Mouse (Mus musculus) forebrain, embryonic 14.5 days (tissue): ENCODE results near the gene Col25a1. TPM values are rescaled to one million over a fixed set of nuclear protein-coding genes. Genes with fewer than 3 reads are reported as not detected.

Source experiments
- ATAC-seq: fragments of 200-750 bp; cut with Nextera tagmentation; 2 replicates; pipeline ENCODE4 v1.8.0; 2017; ENCODE audit warnings: mild to moderate bottlenecking, moderate library complexity
- DNase-seq: peaks from one replicate; pipeline ENCODE4 v3.0.0-alpha.2; 2015; ENCODE audit warnings: low spot score
- H3K27ac ChIP-seq: fragments of 300-500 bp; sonication (generic); 2 replicates; pipeline ENCODE4 v1.5.1; 2014; ENCODE audit warnings: low read depth, mild to moderate bottlenecking, control low read depth, low read length, moderate library complexity
- H3K27me3 ChIP-seq: fragments of 300-500 bp; sonication (generic); replicated peaks from 2 replicates; pipeline ENCODE4 v1.6.1; 2014; ENCODE audit warnings: low read length, control low read depth, mixed read lengths; ENCODE audit not compliant: control insufficient read depth, insufficient read depth
- H3K36me3 ChIP-seq: fragments of 300-500 bp; sonication (generic); 2 replicates; pipeline ENCODE4 v1.6.1; 2014; ENCODE audit warnings: low read length, control low read depth; ENCODE audit not compliant: control insufficient read depth, insufficient read depth
- H3K4me1 ChIP-seq: fragments of 300-500 bp; sonication (generic); 2 replicates; pipeline ENCODE4 v1.6.1; 2014; ENCODE audit warnings: antibody characterized with exemption, low read length, control low read depth; ENCODE audit not compliant: control insufficient read depth, insufficient read depth
- H3K4me2 ChIP-seq: fragments of 300-500 bp; sonication (generic); 2 replicates; pipeline ENCODE4 v1.6.1; 2014; ENCODE audit warnings: mild to moderate bottlenecking, control low read depth, low read length
- H3K4me3 ChIP-seq: fragments of 300-500 bp; sonication (generic); 2 replicates; pipeline ENCODE4 v1.5.1; 2014; ENCODE audit warnings: low read depth, low read length, control low read depth
- H3K9ac ChIP-seq: fragments of 300-500 bp; sonication (generic); 2 replicates; pipeline ENCODE4 v1.6.1; 2014; ENCODE audit warnings: mild to moderate bottlenecking, low read length, control low read depth, moderate library complexity
- H3K9me3 ChIP-seq: fragments of 300-500 bp; sonication (generic); replicated peaks from 2 replicates; pipeline ENCODE4 v1.6.1; 2016; ENCODE audit warnings: low read length, control low read depth, mixed read lengths; ENCODE audit not compliant: control insufficient read depth
- WGBS: fragments of 180-500 bp; shearing (Covaris S2); extraction: QIAGEN DNeasy Blood & Tissue Kit; methylation state at CpG from one replicate; pipeline ENCODE4 v1.1.7; 2014; 5-methylcytosine and 5-hydroxymethylcytosine counted together
- polyA plus RNA-seq: library from polyadenylated mRNA; unstranded; fragments of >200 nt; fragmentation: Nextera tagmentation; extraction: Ambion mirVana; gene quantifications from 2 replicates; pipeline ENCODE4 v1.2.1, GENCODE M21; 2014

Gene Col25a1
- polyA plus RNA-seq, 1 experiment from 2014 or later = 2.5 TPM

GRCm38 (mm10) chr3:130360813-130361212, 229.5 kb downstream of the Col25a1 start:
- DNase-seq (no peak), ATAC-seq (no peak)
- 85% methylated on average over 7 of the region's 7 CpGs for WGBS
- Histone ChIP-seq H3K4me2 (no peak overlapping the region), H3K4me3 (no peak overlapping the region), H3K9ac (no peak overlapping the region), H3K9me3 (no peaks in the 10 kb centered on the region), H3K4me1 (no peaks in the 10 kb centered on the region), H3K27ac (no peak overlapping the region), H3K36me3 (no peaks in the 10 kb centered on the region), H3K27me3 (no peaks in the 10 kb centered on the region)

GRCm38 (mm10) chr3:130361922-130362321, 230.6 kb downstream of the Col25a1 start:
- H3K9me3 ChIP-seq = no peaks in the 10 kb centered on the region
- WGBS = 69% methylated on average over 1 of the region's 1 CpGs

GRCm38 (mm10) chr3:130362797-130363367, 231.6 kb downstream of the Col25a1 start:
- no peak for DNase-seq
- Histone ChIP-seq H3K27me3 (no peaks in the 10 kb centered on the region), H3K4me3 (no peak overlapping the region), H3K27ac (no peak overlapping the region), H3K4me2 (no peak overlapping the region), H3K4me1 (no peaks in the 10 kb centered on the region), H3K9ac (no peak overlapping the region), H3K36me3 (no peaks in the 10 kb centered on the region), H3K9me3 (no peaks in the 10 kb centered on the region)
- ATAC-seq = no peak
- 80% methylated on average over 7 of the region's 7 CpGs for WGBS

More at GRCm38 (mm10) chr3:130361922-130362321, 230.6 kb downstream of the Col25a1 start:
- no peak for ATAC-seq
- Histone ChIP-seq H3K27me3 (no peaks in the 10 kb centered on the region), H3K27ac (no peak overlapping the region), H3K4me2 (no peak overlapping the region), H3K36me3 (no peaks in the 10 kb centered on the region), H3K9ac (no peak overlapping the region), H3K4me3 (no peak overlapping the region), H3K4me1 (no peaks in the 10 kb centered on the region)
- DNase-seq = no peak

GRCm38 (mm10) chr3:130366917-130367610, 235.8 kb downstream of the Col25a1 start:
- no peaks in the 10 kb centered on the region for H3K27me3 ChIP-seq
- DNase-seq (no peak), ATAC-seq (no peak)
- H3K9me3 ChIP-seq = no peaks in the 10 kb centered on the region
- H3K4me3 ChIP-seq = no peak overlapping the region
- H3K9ac ChIP-seq = no peak overlapping the region
- 70% methylated on average over 8 of the region's 8 CpGs for WGBS
- H3K27ac ChIP-seq = no peak overlapping the region
- H3K4me1 ChIP-seq = peaks cover 3% of the 10 kb centered on the region; the same call in 1 of the 2 replicates
- H3K4me2 ChIP-seq = no peak overlapping the region
- H3K36me3 ChIP-seq = no peaks in the 10 kb centered on the region

- Histone ChIP-seq H3K27ac (no peak overlapping the region), H3K27me3 (no peaks in the 10 kb centered on the region), H3K4me2 (no peak overlapping the region), H3K4me3 (no peak overlapping the region), H3K4me1 (peaks cover 3% of the 10 kb centered on the region; the same call in 1 of the 2 replicates), H3K9me3 (no peaks in the 10 kb centered on the region), H3K9ac (no peak overlapping the region), H3K36me3 (no peaks in the 10 kb centered on the region)
- no peak for ATAC-seq
- DNase-seq = no peak
- 98% methylated on average over 4 of the region's 4 CpGs for WGBS
These were observed 237.1 kb downstream of the Col25a1 start for GRCm38 (mm10) chr3:130368352-130368751.

- no peak for ATAC-seq
These were observed 237.8 kb downstream of the Col25a1 start for GRCm38 (mm10) chr3:130369113-130369512.

GRCm38 (mm10) chr3:130370167-130370566, 238.9 kb downstream of the Col25a1 start:
- 37% methylated on average over 5 of the region's 5 CpGs for WGBS
- Histone ChIP-seq H3K36me3 (no peaks in the 10 kb centered on the region), H3K9ac (no peak overlapping the region), H3K27me3 (no peaks in the 10 kb centered on the region), H3K4me3 (no peak overlapping the region), H3K27ac (no peak overlapping the region), H3K9me3 (no peaks in the 10 kb centered on the region), H3K4me1 (peaks cover 3% of the 10 kb centered on the region; the same call in 1 of the 2 replicates), H3K4me2 (no peak overlapping the region)
- no peak for ATAC-seq
- DNase-seq = no peak

More at GRCm38 (mm10) chr3:130369113-130369512, 237.8 kb downstream of the Col25a1 start:
- Histone ChIP-seq H3K27ac (no peak overlapping the region), H3K9me3 (no peaks in the 10 kb centered on the region), H3K4me1 (peaks cover 3% of the 10 kb centered on the region; the same call in 1 of the 2 replicates), H3K9ac (no peak overlapping the region), H3K4me2 (no peak overlapping the region), H3K36me3 (no peaks in the 10 kb centered on the region), H3K27me3 (no peaks in the 10 kb centered on the region), H3K4me3 (no peak overlapping the region)
- 88% methylated on average over 1 of the region's 1 CpGs for WGBS
- DNase-seq = no peak

GRCm38 (mm10) chr3:130373145-130373544, 241.8 kb downstream of the Col25a1 start:
- Histone ChIP-seq H3K9ac (no peak overlapping the region), H3K4me1 (peaks cover 3% of the 10 kb centered on the region; the same call in 1 of the 2 replicates), H3K36me3 (no peaks in the 10 kb centered on the region), H3K4me3 (no peak overlapping the region), H3K4me2 (no peak overlapping the region), H3K27me3 (no peaks in the 10 kb centered on the region), H3K9me3 (no peaks in the 10 kb centered on the region), H3K27ac (no peak overlapping the region)
- ATAC-seq (no peak), DNase-seq (no peak)
- 70% methylated on average over 7 of the region's 7 CpGs for WGBS
